Mouse (Mus musculus) splenic B cell, adult 2 months (primary cell): ENCODE measurements around the gene Kcnn1.

Source experiments
- DNase-seq: peaks from one replicate; pipeline ENCODE4 v3.0.0-alpha.2; 2011; ENCODE audit warnings: low read depth, low spot score
- H3K27me3 ChIP-seq: 2 replicates; pipeline ENCODE4 v1.6.1; 2012; ENCODE audit warnings: mild to moderate bottlenecking, low read length, moderate library complexity, mixed read lengths; ENCODE audit not compliant: control insufficient read depth, poor library complexity, insufficient read depth, severe bottlenecking
- H3K36me3 ChIP-seq: 2 replicates; pipeline ENCODE4 v1.6.1; 2012; ENCODE audit warnings: mild to moderate bottlenecking, low read length, moderate library complexity, mixed read lengths; ENCODE audit not compliant: control insufficient read depth, poor library complexity, insufficient read depth, severe bottlenecking

Kcnn1 gene

DNA sequence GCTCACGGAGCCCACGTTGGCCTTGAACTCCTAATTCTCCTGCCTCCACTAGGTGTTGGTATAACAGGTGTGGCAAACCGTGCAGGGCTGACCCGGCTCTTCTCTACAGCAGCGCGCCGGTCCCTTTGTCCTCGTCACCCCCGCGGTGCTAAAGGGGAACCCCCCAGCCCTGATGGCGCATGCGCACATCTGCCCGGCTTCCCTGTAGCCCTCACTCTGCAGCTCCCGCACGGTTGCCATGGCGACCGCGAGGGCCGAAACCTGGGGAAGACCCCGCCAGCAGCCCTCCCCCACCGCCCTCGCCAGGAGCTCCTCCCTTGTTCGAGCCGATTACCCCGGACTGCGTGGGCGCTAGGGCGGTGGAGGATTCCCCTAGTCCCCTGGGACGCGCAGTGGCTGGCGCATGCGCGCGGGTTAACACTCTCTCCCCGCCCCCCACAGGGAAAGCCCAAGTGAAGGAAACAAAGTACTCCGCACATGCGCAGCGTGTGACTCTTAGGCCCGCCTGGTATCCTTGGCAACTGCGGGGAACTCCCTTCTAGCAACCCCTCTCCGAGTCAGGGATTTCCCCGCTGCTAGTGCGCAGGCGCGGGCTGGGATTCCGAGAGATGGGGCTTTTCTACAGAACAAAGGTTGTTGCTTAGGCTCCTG, 2.4 kb upstream of the Kcnn1 start:
- peak; percentile 100 for DNase-seq
- Histone ChIP-seq H3K36me3 (no peaks in the 10 kb centered on the region), H3K27me3 (0 out of 2 replicates have a peak, but pooled peaks cover 1% of the 10 kb centered on the region)

DNA sequence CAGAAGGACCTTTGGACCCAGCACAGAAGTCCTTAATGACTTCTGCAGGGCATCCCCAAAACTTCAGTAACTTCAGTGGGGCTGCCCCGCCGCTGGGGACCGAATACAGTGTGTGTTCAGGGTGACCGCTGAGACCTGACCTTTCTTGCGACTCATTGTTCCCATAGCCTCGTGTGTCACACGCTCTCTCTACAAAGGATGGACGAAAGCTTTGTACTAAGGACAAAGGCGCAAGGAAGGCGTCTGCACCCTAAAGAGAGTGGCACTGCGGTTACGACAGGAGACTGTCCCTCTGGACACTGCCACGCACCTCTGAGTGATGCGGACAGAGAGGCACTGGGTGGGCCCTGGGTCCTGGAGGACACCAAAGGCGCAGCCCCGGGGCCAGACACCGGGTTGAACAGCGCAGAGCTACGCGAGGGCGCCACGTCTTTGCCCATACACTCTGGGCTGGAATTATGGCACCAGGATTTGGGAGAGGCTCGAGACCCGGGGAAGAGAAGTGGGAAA, 1.7 kb upstream of the Kcnn1 start:
- peak; percentile 48 for DNase-seq
- no peaks in the 10 kb centered on the region for H3K36me3 ChIP-seq
- 0 out of 2 replicates have a peak, but pooled peaks cover 1% of the 10 kb centered on the region for H3K27me3 ChIP-seq

DNA sequence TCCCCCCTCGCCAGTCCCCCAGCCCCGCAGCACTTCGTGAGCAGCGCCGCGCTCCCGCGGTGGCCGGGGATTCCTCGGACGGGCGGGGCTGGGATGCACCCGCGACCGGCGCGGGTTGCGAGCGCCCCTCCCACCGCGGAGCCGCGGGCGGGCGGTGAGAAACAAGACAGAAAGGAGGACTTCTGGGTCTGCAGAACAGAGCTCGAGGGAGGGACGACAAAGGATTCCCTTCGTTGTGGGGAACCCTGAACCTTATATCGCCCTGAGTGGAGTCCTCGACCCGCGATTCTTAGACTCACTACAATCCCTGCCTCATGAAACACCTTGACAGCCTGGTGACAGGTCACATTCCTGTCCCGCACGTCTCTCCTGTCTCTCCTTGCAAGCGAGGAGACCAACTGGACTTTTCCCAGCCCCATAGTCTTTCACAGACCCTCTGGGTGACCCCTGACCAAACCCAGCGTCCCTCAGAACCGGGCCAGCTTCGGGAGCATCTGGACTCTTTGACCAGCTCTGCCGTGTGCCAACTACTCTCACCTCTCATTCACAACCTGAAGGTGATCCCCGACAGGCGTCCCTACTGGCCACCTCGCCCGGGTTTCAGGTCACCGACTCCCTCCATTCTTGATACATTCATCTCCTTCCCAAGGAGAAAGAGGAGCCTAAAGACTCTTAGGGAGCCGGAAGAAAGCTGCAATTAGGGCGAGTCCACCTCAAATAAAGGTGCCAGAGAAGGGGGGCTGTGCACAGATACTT, 1.1 kb upstream of the Kcnn1 start:
- Histone ChIP-seq H3K36me3 (no peaks in the 10 kb centered on the region), H3K27me3 (0 out of 2 replicates have a peak, but pooled peaks cover 1% of the 10 kb centered on the region)
- peak; percentile 46 for DNase-seq

DNA sequence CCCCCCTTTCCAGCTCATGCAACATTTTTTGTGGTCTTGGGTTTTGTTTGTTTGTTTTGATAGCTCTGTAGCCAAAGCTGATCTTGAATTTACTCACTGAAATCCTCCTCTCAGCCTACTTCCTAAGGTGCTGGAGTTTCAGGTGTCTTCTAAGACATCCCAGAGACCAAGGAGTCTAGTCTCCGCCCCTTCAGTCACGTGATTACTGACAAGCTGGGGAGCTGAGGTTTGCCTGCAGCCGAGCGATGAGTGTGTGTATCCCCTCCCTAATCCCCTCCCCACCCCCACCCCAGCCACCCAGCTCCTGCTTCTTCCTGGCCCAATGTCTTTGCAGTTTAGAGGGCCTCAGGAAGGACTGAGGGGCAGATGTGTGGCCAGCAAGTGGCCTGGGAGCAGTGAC, 5.5 kb downstream of the Kcnn1 start:
- Histone ChIP-seq H3K36me3 (no peaks in the 10 kb centered on the region), H3K27me3 (no peaks in the 10 kb centered on the region)
- DNase-seq, result no peak

DNA sequence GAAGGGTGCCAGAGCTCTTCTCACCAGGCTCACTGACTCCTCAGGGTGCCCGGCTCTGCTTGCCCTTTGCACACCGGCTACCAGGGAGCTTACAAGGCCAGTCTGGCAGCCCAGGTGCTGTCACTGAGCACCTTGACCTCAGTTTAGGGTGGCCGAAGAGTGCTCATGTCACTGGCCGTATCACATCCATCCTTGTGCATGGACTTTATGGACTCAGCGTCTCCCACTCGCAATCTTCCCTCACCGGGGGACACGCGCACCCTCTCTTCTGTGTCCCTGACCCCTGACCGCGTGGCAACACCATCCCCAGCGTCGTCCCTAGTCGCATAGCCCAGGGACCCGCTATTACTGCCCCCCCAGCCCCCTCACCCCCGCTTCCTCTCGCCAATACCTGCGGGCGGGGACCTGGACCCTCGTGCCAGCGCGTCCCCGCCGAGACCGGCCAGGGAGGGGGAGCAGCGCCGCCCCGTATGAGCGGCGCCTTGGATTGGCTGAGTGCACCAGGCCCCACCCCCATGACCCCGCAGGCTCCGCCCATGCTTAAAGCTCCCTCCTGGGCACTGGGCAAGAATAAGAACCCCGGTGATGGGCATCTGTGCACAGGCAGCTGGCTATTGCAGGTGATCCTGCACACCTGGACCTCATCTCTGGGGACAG, 6.4 kb downstream of the Kcnn1 start:
- Histone ChIP-seq H3K27me3 (no peaks in the 10 kb centered on the region), H3K36me3 (no peaks in the 10 kb centered on the region)
- no peak for DNase-seq

DNA sequence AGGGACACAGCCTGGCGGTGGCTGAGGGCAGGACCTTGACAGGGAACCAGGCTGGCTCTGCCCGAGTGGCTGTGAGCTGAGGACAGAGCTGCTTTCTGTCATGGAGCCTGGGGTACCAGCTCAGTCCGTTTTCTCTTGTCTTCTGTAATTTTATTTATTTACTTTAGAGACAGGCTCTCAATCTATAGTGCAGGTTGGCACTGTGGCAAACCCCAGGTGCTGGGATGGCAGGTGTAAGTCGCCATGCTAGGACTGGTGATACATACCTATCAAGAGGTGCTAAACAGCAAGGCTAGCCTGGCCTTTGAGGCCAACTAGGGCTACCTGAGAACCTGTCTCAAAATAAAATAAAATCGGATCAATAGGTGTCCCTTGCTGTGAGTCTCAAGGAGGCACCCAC, 7.0 kb downstream of the Kcnn1 start:
- DNase-seq, result no peak

DNA sequence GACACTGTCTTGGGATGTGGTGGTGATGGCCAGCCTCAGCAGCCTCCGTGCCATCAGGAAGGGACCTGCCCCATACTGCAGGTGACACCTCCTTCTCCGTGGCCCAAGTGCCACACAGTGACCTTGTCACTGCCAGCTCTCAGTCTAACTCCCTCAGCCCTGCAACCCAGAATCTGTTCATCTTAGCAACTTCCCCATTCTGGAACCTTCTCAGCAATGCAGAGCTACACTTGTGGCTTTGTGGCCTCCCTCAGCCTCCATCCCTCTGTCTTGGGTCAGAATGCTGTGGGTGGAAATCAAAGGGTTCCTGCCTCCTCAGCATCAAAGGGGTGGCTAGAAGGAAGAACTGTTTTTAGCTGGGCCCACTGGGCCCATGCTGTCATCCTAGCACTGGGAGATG, 9.2 kb downstream of the Kcnn1 start:
- DNase-seq, result peak; percentile 81
- Histone ChIP-seq H3K36me3 (no peaks in the 10 kb centered on the region), H3K27me3 (no peaks in the 10 kb centered on the region)

More for the DNA sequence above, 7.0 kb downstream of the Kcnn1 start:
- Histone ChIP-seq H3K27me3 (no peaks in the 10 kb centered on the region), H3K36me3 (no peaks in the 10 kb centered on the region)

DNA sequence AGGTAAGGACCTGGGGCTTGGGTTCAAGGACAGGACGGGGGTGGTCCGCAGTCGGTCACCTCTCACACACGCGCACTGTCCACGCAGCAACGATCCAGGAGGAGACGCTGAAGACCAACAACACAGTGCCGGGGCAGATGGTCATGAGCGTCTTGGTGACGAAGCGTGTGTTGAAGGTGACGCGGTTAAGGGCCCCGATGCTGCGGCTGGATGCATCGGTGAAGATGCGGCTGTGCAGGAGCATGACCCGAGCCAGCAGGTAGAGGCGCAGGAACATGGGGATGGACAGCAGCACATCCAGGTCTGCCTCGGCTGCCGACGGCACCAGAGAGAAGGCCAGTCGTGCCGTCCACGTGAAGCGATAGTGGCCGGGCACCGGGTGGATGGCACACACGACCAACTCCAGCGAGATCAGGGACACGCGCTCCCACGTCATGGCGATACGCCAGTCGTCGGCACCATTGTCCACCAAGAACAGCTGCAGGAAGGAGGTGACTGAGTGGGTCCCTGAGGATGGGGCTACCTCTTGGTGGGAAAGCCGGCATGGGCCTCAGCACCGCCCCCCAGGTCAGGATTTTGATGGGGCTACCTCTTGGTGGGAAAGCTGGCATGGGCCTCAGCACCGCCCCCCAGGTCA, 10.3 kb downstream of the Kcnn1 start:
- Histone ChIP-seq H3K36me3 (no peaks in the 10 kb centered on the region), H3K27me3 (no peaks in the 10 kb centered on the region)
- no peak for DNase-seq

- H3K27me3 ChIP-seq, result no peaks in the 10 kb centered on the region
- DNase-seq, result no peak
- H3K36me3 ChIP-seq, result no peaks in the 10 kb centered on the region
Observed at GRCm38 (mm10) chr8:70851837-70852236, 11.2 kb downstream of the Kcnn1 start.

DNA sequence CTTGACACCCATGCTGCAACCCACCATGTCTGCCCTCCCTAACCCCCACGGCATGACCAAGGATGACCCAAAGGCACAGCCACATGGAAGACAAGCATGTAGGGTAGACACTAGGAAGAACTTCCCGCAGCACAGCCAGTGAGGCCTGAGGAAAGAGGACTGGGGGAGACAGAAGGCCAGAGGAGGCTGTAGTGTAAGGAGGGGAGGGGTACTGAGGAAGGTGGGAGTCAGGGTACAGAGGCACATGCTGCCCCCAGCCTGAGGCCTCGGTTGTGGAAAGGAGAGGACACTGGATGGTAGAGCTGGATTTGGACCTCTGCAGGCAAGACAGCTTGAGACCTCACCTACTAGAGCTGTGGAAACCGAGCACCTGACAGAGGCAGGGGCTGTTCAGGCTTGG, 12.1 kb downstream of the Kcnn1 start:
- H3K36me3 ChIP-seq, result no peaks in the 10 kb centered on the region
- no peak for DNase-seq
- H3K27me3 ChIP-seq, result no peaks in the 10 kb centered on the region

DNA sequence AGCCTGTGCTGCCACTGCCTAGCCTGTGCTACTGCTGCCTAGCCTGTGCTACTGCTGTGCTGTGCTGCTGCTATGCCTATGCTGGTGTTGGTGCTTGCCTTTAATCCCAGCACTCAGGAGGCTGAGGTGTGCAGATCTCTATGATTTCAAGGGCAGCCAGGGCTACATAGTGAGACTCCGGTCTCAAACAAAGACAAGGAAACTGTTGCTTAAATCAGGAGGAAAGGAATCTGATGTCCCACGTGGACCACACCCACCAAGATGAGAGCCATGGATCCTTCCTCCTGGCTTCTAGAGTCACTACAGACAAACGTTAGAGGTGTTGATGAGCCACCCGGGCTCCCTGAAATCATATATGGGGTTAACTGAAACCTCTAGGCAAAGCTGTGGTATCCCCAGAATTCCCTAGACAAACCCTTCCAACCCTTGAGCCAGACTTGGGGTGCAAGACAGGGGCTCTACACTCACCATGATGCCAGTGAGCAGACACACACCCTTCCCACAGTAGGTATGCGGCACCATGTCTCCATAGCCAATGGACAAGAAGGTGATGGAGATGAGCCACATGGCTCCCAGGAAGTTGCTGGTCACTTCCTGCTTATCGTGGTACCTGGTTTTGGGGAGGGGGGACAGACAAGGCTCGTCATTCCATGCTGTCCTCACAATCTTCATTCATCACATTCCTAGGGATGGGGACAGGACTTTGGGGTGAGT, 12.8 kb downstream of the Kcnn1 start:
- no peak for DNase-seq
- H3K27me3 ChIP-seq, result no peaks in the 10 kb centered on the region
- H3K36me3 ChIP-seq, result no peaks in the 10 kb centered on the region

DNA sequence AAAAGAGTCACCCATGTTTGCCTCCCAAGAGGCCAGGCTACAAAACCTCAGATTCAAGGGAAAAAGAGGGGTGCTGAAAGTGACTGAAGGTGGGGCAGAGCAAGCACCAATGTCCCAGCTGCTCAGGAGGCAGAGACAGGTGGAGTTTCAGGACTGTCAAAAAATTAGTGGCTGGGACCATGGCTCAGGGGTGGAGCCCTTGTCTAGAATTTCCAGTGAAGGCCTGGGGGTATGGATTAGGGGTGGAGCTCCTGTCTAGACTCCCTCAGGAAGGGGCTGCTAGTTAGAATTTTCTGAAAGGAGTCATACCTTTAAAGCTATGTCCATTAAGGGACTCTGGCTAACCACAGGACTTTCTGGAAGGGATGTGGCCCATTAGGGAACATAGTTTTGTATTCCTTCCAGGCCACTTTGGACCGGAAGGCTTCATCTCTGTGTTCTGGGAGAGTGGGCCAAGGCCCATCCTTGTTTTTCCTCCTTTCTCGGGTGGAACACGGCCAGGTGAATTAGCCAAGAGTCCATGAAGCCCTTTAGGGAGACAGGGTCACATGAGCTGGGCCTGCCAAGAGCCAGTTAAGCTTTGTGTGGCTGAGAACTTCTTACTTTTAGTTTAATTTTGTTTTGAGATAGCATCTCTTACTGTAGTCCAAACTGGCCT, 13.6 kb downstream of the Kcnn1 start:
- no peaks in the 10 kb centered on the region for H3K27me3 ChIP-seq
- no peaks in the 10 kb centered on the region for H3K36me3 ChIP-seq
- DNase-seq, result no peak

DNA sequence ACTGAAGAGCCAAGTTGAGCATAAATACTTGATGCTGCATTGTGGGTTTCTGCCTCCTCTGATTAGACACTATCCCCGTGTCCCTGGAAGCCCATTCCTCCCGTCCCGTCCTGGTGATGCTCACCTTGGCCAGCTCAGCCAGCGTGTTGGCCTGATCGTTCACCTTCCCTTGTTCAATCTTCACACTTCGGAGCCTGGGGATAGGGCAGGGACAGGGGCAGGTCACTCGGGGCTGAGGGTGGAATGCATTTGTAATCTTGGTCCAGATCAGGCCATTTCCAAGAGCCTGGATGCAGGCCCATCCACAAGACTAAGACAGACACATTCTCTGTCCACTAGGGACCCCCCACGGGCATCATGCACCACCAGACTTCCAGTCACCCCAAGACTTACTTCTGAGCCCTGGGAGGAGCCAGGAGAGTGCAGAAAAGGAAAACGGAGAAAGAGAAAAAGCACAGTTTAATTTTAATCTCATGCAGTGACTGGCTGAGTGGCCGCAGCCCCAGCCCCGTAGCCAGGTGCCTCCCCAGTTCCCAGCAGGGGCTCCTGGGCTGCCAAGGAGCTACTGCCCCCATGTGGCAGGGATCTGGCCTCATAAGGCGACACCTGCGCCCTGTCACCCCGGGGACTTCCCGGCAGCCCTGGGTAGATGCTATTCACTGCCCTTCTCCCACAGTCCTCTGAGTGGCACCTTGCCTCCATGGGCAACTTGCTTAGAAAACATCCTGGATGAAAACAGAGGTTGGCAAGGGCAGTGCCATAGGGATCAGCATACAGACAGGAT, 16.5 kb downstream of the Kcnn1 start:
- peak; percentile 72 for DNase-seq
- H3K27me3 ChIP-seq, result no peaks in the 10 kb centered on the region

More for the DNA sequence above, 16.5 kb downstream of the Kcnn1 start:
- no peaks in the 10 kb centered on the region for H3K36me3 ChIP-seq
